Mouse (Mus musculus) hindbrain, embryonic 11.5 days (tissue): ENCODE measurements at regions not wholly inside any gene's neighbourhood (a gene's known extent, or its start where the extent isn't known, plus 50 kb on each side); places are given as distances from the start of the nearest gene placed in this dataset.

Source experiments
- ATAC-seq: fragments of 200-750 bp; cut with Nextera tagmentation; 2 replicates; pipeline ENCODE4 v1.8.0; 2017; ENCODE audit warnings: mild to moderate bottlenecking, moderate TSS enrichment, moderate library complexity; ENCODE audit not compliant: low FRiP score
- DNase-seq: peaks from one replicate; pipeline ENCODE4 v3.0.0-alpha.2; 2015; ENCODE audit warnings: low spot score
- H3K27ac ChIP-seq: fragments of 300-500 bp; sonication (generic); 2 replicates; pipeline ENCODE4 v1.5.1; 2014; ENCODE audit warnings: mild to moderate bottlenecking, low read depth, low read length
- H3K27me3 ChIP-seq: fragments of 300-500 bp; sonication (generic); 2 replicates; pipeline ENCODE4 v1.6.1; 2014; ENCODE audit warnings: mild to moderate bottlenecking, low read length, moderate library complexity, mixed read lengths; ENCODE audit not compliant: control insufficient read depth, insufficient read depth
- H3K36me3 ChIP-seq: fragments of 300-500 bp; sonication (generic); 2 replicates; pipeline ENCODE4 v1.6.1; 2014; ENCODE audit warnings: mild to moderate bottlenecking, low read length, moderate library complexity, mixed read lengths; ENCODE audit not compliant: control insufficient read depth, insufficient read depth
- H3K4me1 ChIP-seq: fragments of 300-500 bp; sonication (generic); replicated peaks from 2 replicates; pipeline ENCODE4 v1.6.1; 2014; ENCODE audit warnings: low read length, mixed read lengths; ENCODE audit not compliant: control insufficient read depth, insufficient read depth
- H3K4me2 ChIP-seq: fragments of 300-500 bp; sonication (generic); replicated peaks from 2 replicates; pipeline ENCODE4 v1.6.1; 2014; ENCODE audit warnings: mild to moderate bottlenecking, low read depth, low read length
- H3K4me3 ChIP-seq: fragments of 300-500 bp; sonication (generic); 2 replicates; pipeline ENCODE4 v1.5.1; 2014; ENCODE audit warnings: low read depth, low read length
- H3K9ac ChIP-seq: fragments of 300-500 bp; sonication (generic); 2 replicates; pipeline ENCODE4 v1.6.1; 2014; ENCODE audit warnings: low read depth, low read length
- H3K9me3 ChIP-seq: fragments of 300-500 bp; sonication (generic); 2 replicates; pipeline ENCODE4 v1.6.1; 2016; ENCODE audit warnings: low read length; ENCODE audit not compliant: control insufficient read depth
- WGBS: fragments of 180-500 bp; shearing (Covaris S2); extraction: QIAGEN DNeasy Blood & Tissue Kit; methylation state at CpG from one replicate; pipeline ENCODE4 v1.1.7; 2014; 5-methylcytosine and 5-hydroxymethylcytosine counted together

DNA sequence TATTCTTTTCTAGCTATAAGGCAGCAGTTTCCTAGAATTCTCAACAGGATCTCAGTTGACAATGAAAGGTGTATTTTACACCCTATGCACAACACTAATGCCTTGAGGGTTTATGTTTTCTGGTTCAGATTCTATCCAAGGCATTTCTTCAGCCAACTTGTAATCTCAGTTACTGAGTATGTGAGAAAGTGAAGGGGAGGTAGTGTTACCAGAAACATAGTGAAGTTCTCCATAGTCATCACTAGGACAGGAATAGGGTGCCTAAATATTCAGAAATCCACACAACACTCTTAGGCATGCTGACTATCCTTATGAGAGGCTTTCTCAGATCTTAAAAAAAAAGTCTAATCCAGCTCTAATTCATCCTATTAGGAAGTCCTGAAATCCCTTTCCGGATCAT lies 1228.2 kb upstream of the Cntnap5a start:
- Histone ChIP-seq H3K27me3 (no peaks in the 10 kb centered on the region), H3K9ac (no peak overlapping the region), H3K4me1 (no peaks in the 10 kb centered on the region), H3K4me3 (no peak overlapping the region), H3K36me3 (no peaks in the 10 kb centered on the region), H3K9me3 (no peaks in the 10 kb centered on the region), H3K4me2 (no peak overlapping the region), H3K27ac (no peak overlapping the region)
- 100% methylated on average over 1 of the region's 1 CpGs for WGBS
- ATAC-seq (no peak), DNase-seq (no peak)

DNA sequence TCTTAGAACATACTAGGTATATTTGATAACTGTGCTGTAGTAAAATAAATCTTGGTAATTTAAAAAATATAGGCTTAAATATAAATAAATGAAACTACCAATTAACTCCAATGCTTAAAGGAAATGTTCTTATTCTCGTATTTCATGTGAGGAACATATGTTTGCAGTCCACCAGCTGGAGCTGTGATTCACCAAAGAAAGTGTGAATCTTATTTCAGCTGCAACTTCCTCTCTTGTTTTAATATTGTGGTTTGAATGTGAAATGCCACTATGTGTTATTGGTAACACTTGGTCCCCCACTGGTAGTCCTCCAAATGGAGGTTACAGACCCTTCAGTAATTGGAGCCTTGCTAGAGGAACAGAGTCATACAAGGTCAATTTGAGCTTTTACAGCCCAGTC lies 1188.1 kb upstream of the Cntnap5a start:
- no peak overlapping the region for H3K4me3 ChIP-seq
- no peak overlapping the region for H3K27ac ChIP-seq
- H3K9me3 ChIP-seq, result no peaks in the 10 kb centered on the region
- ATAC-seq, result no peak
- WGBS, result 88% methylated on average over 1 of the region's 1 CpGs
- H3K4me2 ChIP-seq, result no peak overlapping the region
- H3K27me3 ChIP-seq, result no peaks in the 10 kb centered on the region
- no peak for DNase-seq
- no peaks in the 10 kb centered on the region for H3K36me3 ChIP-seq
- no peaks in the 10 kb centered on the region for H3K4me1 ChIP-seq
- no peak overlapping the region for H3K9ac ChIP-seq

DNA sequence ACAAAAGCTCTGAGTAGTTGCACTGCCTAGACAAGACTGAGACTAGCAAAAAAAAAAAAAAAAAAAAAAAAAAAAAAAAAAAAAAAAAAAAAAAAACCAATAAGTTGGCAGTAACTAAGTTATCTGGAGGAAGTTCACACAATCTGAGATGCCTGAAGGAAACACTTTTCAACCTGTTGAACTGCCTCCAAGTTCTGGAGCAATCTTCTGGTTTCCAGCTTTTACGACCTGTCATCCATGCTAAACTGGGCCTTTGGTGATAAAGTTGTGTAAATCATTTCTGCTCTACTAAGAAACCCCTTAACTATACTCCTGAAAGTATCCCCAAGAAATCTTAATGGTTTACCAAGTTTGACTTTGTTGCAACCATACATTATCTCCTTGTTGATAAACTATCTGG lies 1168.8 kb upstream of the Cntnap5a start:
- Histone ChIP-seq H3K27ac (no peak overlapping the region), H3K4me2 (no peak overlapping the region), H3K9me3 (no peaks in the 10 kb centered on the region), H3K4me1 (no peaks in the 10 kb centered on the region), H3K4me3 (no peak overlapping the region), H3K27me3 (no peaks in the 10 kb centered on the region), H3K9ac (no peak overlapping the region), H3K36me3 (no peaks in the 10 kb centered on the region)
- DNase-seq (no peak), ATAC-seq (no peak)
- 93% methylated on average over 1 of the region's 1 CpGs for WGBS

DNA sequence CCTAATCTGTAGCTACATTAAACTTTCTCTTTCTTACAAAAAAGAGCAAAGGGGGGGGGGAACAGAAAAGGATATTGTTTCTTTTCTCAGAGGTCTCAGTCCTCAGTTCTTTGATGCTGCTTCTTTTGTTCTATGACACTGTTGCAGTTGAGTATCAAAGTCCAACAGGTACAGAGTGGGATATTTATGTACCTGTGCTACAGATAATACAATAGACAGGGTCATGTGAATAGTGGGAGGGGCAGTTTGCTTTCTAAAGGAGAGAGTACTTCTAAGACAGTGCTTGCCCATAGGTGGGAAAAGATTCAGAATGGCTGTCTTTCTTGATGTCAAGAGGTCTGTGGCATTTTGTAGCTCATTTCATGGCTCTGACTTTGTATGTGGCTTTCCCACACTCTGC lies 1164.7 kb upstream of the Cntnap5a start:
- H3K27me3 ChIP-seq, result no peaks in the 10 kb centered on the region
- no peaks in the 10 kb centered on the region for H3K4me1 ChIP-seq
- no peak overlapping the region for H3K9ac ChIP-seq
- H3K27ac ChIP-seq, result no peak overlapping the region
- H3K36me3 ChIP-seq, result no peaks in the 10 kb centered on the region
- no peak overlapping the region for H3K4me2 ChIP-seq
- no peak for ATAC-seq
- no peak overlapping the region for H3K4me3 ChIP-seq
- no peaks in the 10 kb centered on the region for H3K9me3 ChIP-seq
- DNase-seq, result no peak

DNA sequence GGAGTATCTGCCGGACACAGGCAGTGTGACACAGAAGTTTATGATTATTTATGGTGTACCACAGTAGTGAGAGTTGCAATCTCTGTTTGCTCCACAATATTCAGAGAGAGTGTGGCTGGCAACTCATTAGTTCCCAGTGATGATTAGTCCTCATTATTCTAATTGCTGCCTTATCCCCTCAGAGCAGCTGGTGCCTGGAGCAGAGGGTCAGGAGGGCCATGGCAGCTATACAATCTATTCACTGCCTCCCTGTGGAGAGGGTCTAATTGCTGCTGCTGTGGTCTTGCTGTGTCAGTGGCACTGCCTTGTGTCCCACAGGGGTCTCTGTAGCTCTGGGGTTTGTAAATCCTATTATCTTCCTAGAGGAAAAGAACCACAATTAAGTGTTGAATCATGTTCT lies 1156.0 kb upstream of the Cntnap5a start:
- DNase-seq (peak; percentile 13), ATAC-seq (peak; percentile 89)
- H3K27me3 ChIP-seq, result no peaks in the 10 kb centered on the region
- no peaks in the 10 kb centered on the region for H3K4me1 ChIP-seq
- no peak overlapping the region for H3K4me2 ChIP-seq
- H3K4me3 ChIP-seq, result no peak overlapping the region
- H3K9ac ChIP-seq, result no peak overlapping the region
- no peak overlapping the region for H3K27ac ChIP-seq
- WGBS, result 78% methylated on average over 1 of the region's 1 CpGs
- no peaks in the 10 kb centered on the region for H3K9me3 ChIP-seq
- H3K36me3 ChIP-seq, result no peaks in the 10 kb centered on the region

DNA sequence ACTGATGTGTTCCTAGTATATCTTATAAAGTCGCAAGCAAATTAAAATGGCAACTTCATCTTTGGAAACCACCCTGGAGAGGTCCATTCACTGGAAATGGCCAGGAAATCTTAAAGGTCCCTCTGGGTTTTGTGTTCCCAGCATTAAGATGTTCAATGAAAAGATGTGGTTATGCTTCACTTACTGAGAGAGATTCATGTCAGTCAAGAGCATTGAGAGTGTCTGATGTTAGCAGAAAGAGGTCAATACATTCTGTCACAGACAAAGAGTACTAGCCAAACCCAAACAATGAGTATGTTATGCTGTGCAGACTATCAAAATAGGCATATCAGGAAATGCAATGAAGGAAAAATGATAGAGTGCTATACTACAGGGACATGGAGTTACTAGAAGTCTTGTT lies 1150.7 kb upstream of the Cntnap5a start:
- Histone ChIP-seq H3K27me3 (no peaks in the 10 kb centered on the region), H3K4me2 (no peak overlapping the region), H3K27ac (no peak overlapping the region), H3K9ac (no peak overlapping the region), H3K4me3 (no peak overlapping the region), H3K9me3 (no peaks in the 10 kb centered on the region), H3K4me1 (no peaks in the 10 kb centered on the region), H3K36me3 (no peaks in the 10 kb centered on the region)
- ATAC-seq (no peak), DNase-seq (no peak)
- 76% methylated on average over 1 of the region's 1 CpGs for WGBS

DNA sequence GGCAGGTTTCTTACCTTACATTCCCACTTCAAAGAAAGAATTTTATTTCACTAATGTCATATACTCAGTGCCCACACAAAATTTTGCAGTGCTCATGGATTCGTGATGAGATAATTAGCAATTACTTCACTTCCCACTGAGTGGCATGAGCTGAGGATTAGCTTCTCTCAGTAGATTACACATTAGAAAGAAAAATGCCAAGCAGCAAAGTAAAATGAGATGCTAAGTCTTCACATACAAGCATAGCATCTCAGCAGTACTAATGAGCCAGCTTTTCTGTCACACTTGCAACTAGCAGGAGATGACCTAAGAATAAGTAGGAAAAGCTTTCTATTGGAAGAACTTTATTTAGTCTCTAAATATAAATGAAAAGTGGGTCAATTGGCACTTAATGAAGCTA lies 1137.6 kb upstream of the Cntnap5a start:
- 78% methylated on average over 1 of the region's 1 CpGs for WGBS
- no peaks in the 10 kb centered on the region for H3K9me3 ChIP-seq
- H3K4me3 ChIP-seq, result no peak overlapping the region
- no peak overlapping the region for H3K4me2 ChIP-seq
- DNase-seq (no peak), ATAC-seq (no peak)
- H3K36me3 ChIP-seq, result no peaks in the 10 kb centered on the region
- H3K27ac ChIP-seq, result no peak overlapping the region
- no peak overlapping the region for H3K9ac ChIP-seq
- H3K27me3 ChIP-seq, result no peaks in the 10 kb centered on the region
- no peaks in the 10 kb centered on the region for H3K4me1 ChIP-seq

GRCm38 (mm10) chr1:114552719-114553118 lies 1131.8 kb upstream of the Cntnap5a start:
- Histone ChIP-seq H3K4me3 (no peak overlapping the region), H3K9me3 (no peaks in the 10 kb centered on the region), H3K9ac (no peak overlapping the region), H3K4me2 (no peak overlapping the region), H3K36me3 (no peaks in the 10 kb centered on the region), H3K4me1 (no peaks in the 10 kb centered on the region), H3K27me3 (no peaks in the 10 kb centered on the region), H3K27ac (no peak overlapping the region)
- WGBS, result 90% methylated on average over 1 of the region's 1 CpGs
- DNase-seq (no peak), ATAC-seq (no peak)

GRCm38 (mm10) chr1:114554453-114554852 lies 1130.1 kb upstream of the Cntnap5a start:
- ATAC-seq, result no peak
- no peak overlapping the region for H3K4me3 ChIP-seq
- no peak overlapping the region for H3K27ac ChIP-seq
- WGBS, result 85% methylated on average over 2 of the region's 2 CpGs
- no peak overlapping the region for H3K9ac ChIP-seq
- no peaks in the 10 kb centered on the region for H3K4me1 ChIP-seq
- H3K9me3 ChIP-seq, result no peaks in the 10 kb centered on the region
- H3K36me3 ChIP-seq, result no peaks in the 10 kb centered on the region
- no peak overlapping the region for H3K4me2 ChIP-seq
- no peaks in the 10 kb centered on the region for H3K27me3 ChIP-seq
- DNase-seq, result no peak
